Mouse (Mus musculus): ENCODE results near the gene Tnni1. TPM values are rescaled to one million over a fixed set of nuclear protein-coding genes. Genes with fewer than 3 reads are reported as not detected.

Gene Tnni1
- polyA plus RNA-seq, 1 experiment: 2.1 TPM

GRCm38 (mm10) chr1:135789815-135790214 is 10.6 kb downstream of the Tnni1 start:
- H3K27me3 ChIP-seq (ENCODE audit: control insufficient read depth, insufficient read depth, low read length): no peaks in the 10 kb centered on the region
- 25% methylated on average over 5 of the region's 5 CpGs for WGBS
- H3K36me3 ChIP-seq (ENCODE audit: control insufficient read depth, insufficient read depth, low read length): no peaks in the 10 kb centered on the region
- no peak overlapping the region for H3K4me3 ChIP-seq (ENCODE audit: control insufficient read depth, insufficient read depth, low read length)
- peak; percentile 76 for DNase-seq
- TF ChIP-seq CTCF (IDR thresholded peaks at IDR 0.05; ENCODE audit: borderline replicate concordance, control insufficient read depth, extremely low read depth, insufficient read depth, low read length, poor library complexity): no peak
- no peak for TF ChIP-seq POLR2A (IDR thresholded peaks at IDR 0.05; ENCODE audit: control insufficient read depth, extremely low read depth, insufficient read depth, low read length, poor library complexity)
- H3K4me1 ChIP-seq (replicated peaks; ENCODE audit: control insufficient read depth, insufficient read depth, low read length): peaks cover 21% of the 10 kb centered on the region
- no peak overlapping the region for H3K27ac ChIP-seq (ENCODE audit: control insufficient read depth, insufficient read depth, low read length)

- WGBS: 81% methylated on average over 13 of the region's 13 CpGs
Measured at GRCm38 (mm10) chr1:135792143-135792939, 13.1 kb downstream of the Tnni1 start.

GRCm38 (mm10) chr1:135793370-135794215 is 14.4 kb downstream of the Tnni1 start:
- H3K27me3 ChIP-seq (ENCODE audit: control insufficient read depth, insufficient read depth, low read length): no peaks in the 10 kb centered on the region
- 28% methylated on average over 27 of the region's 27 CpGs for WGBS
- peaks cover 17% of the 10 kb centered on the region for H3K4me1 ChIP-seq (replicated peaks; ENCODE audit: control insufficient read depth, insufficient read depth, low read length)
- H3K4me3 ChIP-seq (ENCODE audit: control insufficient read depth, insufficient read depth, low read length): no peak overlapping the region
- H3K36me3 ChIP-seq (ENCODE audit: control insufficient read depth, insufficient read depth, low read length): no peaks in the 10 kb centered on the region
- peak; percentile 33 for DNase-seq
- no peak overlapping the region for H3K27ac ChIP-seq (ENCODE audit: control insufficient read depth, insufficient read depth, low read length)
- TF ChIP-seq CTCF (IDR thresholded peaks at IDR 0.05; ENCODE audit: borderline replicate concordance, control insufficient read depth, extremely low read depth, insufficient read depth, low read length, poor library complexity) (peak; percentile 28; the same call in 1 of the 2 replicates), POLR2A (IDR thresholded peaks at IDR 0.05; ENCODE audit: control insufficient read depth, extremely low read depth, insufficient read depth, low read length, poor library complexity) (no peak)

More at GRCm38 (mm10) chr1:135792143-135792939, 13.1 kb downstream of the Tnni1 start:
- TF ChIP-seq POLR2A (IDR thresholded peaks at IDR 0.05; ENCODE audit: control insufficient read depth, extremely low read depth, insufficient read depth, low read length, poor library complexity) (no peak), CTCF (IDR thresholded peaks at IDR 0.05; ENCODE audit: borderline replicate concordance, control insufficient read depth, extremely low read depth, insufficient read depth, low read length, poor library complexity) (no peak)
- DNase-seq: no peak
- H3K4me1 ChIP-seq (replicated peaks; ENCODE audit: control insufficient read depth, insufficient read depth, low read length): peaks cover 21% of the 10 kb centered on the region
- no peaks in the 10 kb centered on the region for H3K27me3 ChIP-seq (ENCODE audit: control insufficient read depth, insufficient read depth, low read length)
- no peak overlapping the region for H3K27ac ChIP-seq (ENCODE audit: control insufficient read depth, insufficient read depth, low read length)
- no peak overlapping the region for H3K4me3 ChIP-seq (ENCODE audit: control insufficient read depth, insufficient read depth, low read length)
- H3K36me3 ChIP-seq (ENCODE audit: control insufficient read depth, insufficient read depth, low read length): no peaks in the 10 kb centered on the region

GRCm38 (mm10) chr1:135794216-135795134 is 15.2 kb downstream of the Tnni1 start:
- Histone ChIP-seq H3K4me3 (ENCODE audit: control insufficient read depth, insufficient read depth, low read length) (no peak overlapping the region), H3K36me3 (ENCODE audit: control insufficient read depth, insufficient read depth, low read length) (no peaks in the 10 kb centered on the region), H3K27me3 (ENCODE audit: control insufficient read depth, insufficient read depth, low read length) (no peaks in the 10 kb centered on the region), H3K4me1 (replicated peaks; ENCODE audit: control insufficient read depth, insufficient read depth, low read length) (peaks cover 16% of the 10 kb centered on the region), H3K27ac (ENCODE audit: control insufficient read depth, insufficient read depth, low read length) (no peak overlapping the region)
- TF ChIP-seq CTCF (IDR thresholded peaks at IDR 0.05; ENCODE audit: borderline replicate concordance, control insufficient read depth, extremely low read depth, insufficient read depth, low read length, poor library complexity) (no peak), POLR2A (IDR thresholded peaks at IDR 0.05; ENCODE audit: control insufficient read depth, extremely low read depth, insufficient read depth, low read length, poor library complexity) (no peak)
- WGBS: 44% methylated on average over 20 of the region's 20 CpGs
- no peak for DNase-seq

- WGBS: 74% methylated on average over 1 of the region's 1 CpGs
- no peak for DNase-seq
- Histone ChIP-seq H3K4me3 (ENCODE audit: control insufficient read depth, insufficient read depth, low read length) (no peak overlapping the region), H3K27me3 (ENCODE audit: control insufficient read depth, insufficient read depth, low read length) (no peaks in the 10 kb centered on the region), H3K36me3 (ENCODE audit: control insufficient read depth, insufficient read depth, low read length) (no peaks in the 10 kb centered on the region), H3K4me1 (replicated peaks; ENCODE audit: control insufficient read depth, insufficient read depth, low read length) (peaks cover 13% of the 10 kb centered on the region), H3K27ac (ENCODE audit: control insufficient read depth, insufficient read depth, low read length) (no peak overlapping the region)
- no peak for TF ChIP-seq POLR2A (IDR thresholded peaks at IDR 0.05; ENCODE audit: control insufficient read depth, extremely low read depth, insufficient read depth, low read length, poor library complexity)
- TF ChIP-seq CTCF (IDR thresholded peaks at IDR 0.05; ENCODE audit: borderline replicate concordance, control insufficient read depth, extremely low read depth, insufficient read depth, low read length, poor library complexity): no peak
Measured at GRCm38 (mm10) chr1:135798492-135798891, 19.3 kb downstream of the Tnni1 start.

Data from thymus, adult 2 months (tissue).